Mouse (Mus musculus) right cerebral cortex, postnatal 4 days (tissue): ENCODE results near the gene Abca5.

Experiments
- DNase-seq: peaks from one replicate; pipeline ENCODE4 v3.0.0-alpha.2; 2022

Gene Abca5

GRCm38 (mm10) chr11:110297917-110298533, 39.5 kb downstream of the Abca5 start:
- DNase-seq = no peak

GRCm38 (mm10) chr11:110290586-110290985, 46.9 kb downstream of the Abca5 start:
- no peak for DNase-seq

DNA sequence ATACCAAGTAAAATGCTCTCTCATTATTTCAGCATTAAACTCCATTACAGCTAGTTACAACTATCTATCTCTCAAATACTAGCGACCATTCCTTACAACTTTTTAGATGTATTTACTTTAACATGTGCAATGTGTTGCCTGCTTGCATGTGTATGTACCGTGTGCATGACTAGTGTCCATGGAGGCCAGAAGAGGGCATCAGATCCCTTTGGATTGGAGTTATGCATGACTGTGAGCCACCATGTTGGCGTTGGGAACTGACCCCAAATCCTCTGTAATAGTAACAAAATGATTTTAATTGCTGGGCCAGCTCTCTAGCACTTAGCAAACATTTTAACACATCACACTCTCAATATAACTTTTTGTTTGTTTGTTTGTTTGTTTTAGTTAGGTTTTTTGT, 49.1 kb downstream of the Abca5 start:
- no peak for DNase-seq

DNA sequence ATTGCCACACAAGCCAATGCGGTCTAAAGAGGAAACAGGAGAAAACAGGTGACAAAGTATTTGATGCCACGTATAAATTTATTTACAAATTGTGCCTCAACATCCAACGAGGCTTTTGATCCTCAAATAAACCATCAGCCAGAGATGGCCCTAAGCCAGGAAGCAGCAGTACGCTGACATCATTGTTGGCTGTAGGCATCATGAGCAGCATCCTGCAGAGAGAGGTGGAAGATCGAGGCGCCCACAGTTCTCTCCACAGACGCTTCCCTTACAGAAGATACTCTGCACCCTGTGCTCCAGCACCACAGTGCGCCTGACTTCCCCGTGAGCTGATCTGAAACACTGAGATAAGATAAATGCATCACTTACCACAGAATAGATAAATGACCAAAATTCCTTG, 49.8 kb downstream of the Abca5 start:
- DNase-seq = no peak

DNA sequence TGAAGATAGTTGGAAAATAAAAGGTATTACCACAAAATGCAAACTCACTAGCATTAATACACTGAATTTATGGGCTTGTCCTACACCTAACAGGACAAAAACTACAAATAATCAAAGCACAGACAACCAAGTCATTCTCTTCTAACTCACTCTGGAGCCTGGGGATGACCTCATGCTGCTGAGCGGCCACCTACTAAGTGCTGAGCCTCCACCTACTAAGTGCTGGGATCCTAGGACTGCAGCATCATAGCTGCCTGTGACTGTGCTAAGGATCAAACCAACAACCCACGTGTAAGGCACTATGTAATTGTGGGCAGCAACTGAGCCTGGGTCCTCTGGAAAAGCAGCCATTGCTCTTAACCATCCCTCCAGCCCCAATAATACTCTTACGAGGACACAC, 51.2 kb downstream of the Abca5 start:
- no peak for DNase-seq

DNA sequence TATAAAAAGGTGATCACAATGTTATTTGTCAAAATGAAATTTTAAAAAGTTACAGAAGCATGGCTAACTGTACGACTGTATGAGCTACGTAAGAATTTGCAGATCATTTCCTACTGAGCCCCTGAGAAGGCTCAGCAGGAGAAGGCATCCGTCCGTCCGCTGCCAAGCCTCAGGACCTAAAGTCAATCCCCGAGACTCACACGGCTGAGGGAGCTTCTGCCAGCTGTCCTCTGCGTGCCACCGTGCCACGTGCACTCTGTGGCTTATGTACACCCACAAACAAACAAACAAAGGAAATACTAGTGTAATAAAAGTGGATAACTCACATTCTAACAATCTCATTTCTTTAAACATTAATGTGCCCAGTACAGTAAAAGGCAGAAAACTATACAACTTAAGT, 52.7 kb downstream of the Abca5 start:
- no peak for DNase-seq

- DNase-seq = no peak
Observed at GRCm38 (mm10) chr11:110284185-110284787, 53.2 kb downstream of the Abca5 start.

DNA sequence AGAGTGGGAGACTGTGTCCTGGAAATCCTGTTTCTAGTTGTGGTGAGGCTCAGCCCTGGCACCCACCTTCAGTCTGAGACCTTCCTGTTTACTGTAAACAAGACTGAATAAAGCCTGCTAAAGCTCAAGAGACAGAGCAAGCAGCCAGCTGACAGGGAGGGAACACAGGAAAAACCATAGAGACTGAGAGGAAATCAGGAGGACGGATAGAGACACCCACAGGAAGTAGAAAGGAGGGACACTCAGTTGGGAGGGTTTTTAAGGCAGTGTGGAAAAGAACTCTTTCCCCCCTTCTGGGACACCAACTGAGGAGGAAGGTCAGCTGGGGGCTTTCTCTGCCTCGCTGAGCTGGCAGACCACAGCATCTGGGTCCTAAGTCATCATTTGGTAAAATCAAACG, 62.7 kb downstream of the Abca5 start:
- DNase-seq = no peak

- peak; percentile 59 for DNase-seq
Observed at GRCm38 (mm10) chr11:110271745-110272144, 65.8 kb downstream of the Abca5 start.

DNA sequence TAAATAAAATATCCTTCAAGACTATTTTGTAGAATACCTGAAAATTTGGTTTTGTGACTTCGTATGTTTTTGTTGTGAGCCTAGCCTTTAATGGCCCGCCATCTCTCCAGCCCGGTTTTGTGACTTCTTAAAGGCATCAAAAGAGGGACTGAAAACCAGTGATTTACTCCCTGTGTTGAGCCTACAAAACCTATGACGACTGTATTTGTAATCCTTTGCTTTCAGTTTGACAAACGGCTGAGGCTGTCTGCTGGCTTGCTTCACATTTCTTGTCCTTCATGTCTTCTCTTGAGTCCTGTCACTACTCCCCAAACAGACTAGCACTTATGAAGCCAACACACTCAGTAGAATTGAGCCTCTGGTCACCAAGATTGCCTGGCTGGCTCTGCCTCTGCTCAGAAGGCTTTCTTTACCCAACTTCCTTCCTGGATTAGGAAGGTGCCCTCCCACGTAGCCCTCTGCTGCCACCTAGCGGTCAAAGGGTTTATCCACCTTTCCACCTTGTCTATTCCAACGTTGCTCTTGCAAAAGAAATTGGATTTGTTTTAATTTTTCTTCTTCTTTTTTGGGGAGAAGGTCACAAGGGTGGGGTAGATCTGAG, 69.2 kb downstream of the Abca5 start:
- peak; percentile 99 for DNase-seq

DNA sequence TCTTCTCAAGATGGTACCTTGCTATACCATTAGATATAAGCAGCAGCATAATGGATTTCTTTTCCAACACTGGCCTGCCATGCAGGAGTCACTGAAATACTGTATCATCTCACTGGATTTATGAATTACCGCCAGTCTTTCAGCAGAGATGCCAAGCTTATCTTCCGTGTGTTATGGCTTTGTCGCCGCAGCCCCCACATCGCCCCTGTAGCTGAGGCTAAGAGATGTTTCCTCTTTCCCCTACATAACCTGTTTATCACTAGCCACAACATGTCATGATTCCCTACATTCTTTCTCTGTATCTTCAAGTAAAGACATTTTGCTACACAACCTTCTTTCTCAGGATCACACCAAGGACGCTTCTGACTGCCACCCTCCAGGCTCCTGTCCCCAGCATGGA, 70.3 kb downstream of the Abca5 start:
- DNase-seq = no peak

GRCm38 (mm10) chr11:110266757-110267156, 70.8 kb downstream of the Abca5 start:
- peak; percentile 19 for DNase-seq

DNA sequence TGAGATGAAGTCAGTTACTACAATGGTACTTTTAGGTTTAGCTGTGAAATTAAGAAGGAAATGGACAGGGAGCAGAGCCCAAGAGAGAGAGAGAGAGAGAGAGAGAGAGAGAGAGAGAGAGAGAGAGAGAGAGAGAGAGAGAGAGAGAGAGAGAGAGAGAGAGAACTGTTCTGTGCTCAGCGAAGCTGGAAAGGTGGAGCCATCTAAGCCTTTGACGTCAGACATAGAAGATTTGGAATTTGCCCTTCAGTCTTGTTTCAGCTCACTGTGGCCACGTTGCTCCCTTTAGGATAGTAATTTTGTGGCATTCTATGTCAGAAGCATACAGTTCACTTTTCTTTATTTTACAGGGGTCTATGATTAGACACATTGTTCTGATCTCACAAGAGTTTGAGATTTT, 75.6 kb downstream of the Abca5 start:
- DNase-seq = no peak

DNA sequence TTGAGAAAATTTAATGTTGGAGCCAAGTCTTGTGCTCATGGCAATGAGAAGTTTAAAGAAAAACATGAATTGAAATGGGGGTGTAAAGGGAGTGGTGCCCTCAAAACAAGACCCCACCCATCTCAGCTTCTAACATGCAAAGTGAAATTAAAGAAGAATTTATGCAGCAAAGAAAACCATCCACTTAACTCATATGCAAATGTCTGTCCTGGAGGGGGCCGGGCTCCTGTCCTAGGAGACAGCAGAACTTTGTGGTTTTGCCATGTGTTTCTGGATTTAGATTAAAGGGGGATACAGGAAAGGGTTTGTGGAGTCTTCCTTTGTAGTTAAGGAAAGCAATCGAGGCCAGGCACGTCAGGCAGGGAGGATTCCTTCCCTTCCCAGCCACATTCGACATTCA, 79.6 kb downstream of the Abca5 start:
- no peak for DNase-seq

- DNase-seq = no peak
Observed at GRCm38 (mm10) chr11:110257061-110257460, 80.5 kb downstream of the Abca5 start.

DNA sequence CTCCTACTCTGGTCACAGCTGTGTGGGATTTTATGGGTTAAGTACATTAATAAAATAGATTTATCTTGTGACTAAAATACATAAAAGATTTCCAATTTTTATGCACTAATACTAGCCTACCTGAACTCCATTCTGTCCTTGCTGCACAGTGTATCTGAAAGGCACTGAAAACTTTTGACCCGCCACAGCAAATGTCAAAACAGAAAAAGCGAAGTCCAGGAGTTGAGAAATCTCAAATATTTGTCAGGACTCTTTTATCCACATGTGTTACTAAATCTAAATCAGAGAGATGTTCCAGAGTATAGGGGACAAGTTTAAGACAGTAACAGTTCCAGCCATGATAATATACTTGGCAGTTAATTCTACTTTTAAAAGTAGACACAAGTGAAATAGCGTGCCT, 85.3 kb downstream of the Abca5 start:
- no peak for DNase-seq

GRCm38 (mm10) chr11:110251534-110251933, 86.0 kb downstream of the Abca5 start, which contains the start of gene Abca6:
TSS of gene Abca6 (minus strand) at chr11:110251776.
- no peak for DNase-seq

DNA sequence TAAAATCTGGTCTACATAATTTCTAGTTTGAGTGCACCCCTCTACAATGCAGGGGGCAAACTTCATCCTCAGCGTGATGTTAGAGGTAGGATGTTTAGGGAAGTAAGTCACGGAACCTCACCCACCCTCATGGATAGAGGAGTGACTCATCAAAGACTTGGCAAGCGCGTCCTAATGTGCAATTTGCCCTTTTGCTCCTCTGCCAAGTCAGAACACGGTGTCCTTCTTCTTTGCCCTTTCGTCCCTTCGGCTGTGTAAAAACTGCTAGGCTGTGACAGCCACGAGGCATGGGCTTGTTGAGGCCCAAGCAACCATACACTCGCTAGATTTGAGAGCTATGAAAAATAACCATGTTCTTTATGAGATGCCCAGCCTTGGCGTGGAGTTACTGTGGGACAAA, 92.8 kb downstream of the Abca5 start:
- no peak for DNase-seq

DNA sequence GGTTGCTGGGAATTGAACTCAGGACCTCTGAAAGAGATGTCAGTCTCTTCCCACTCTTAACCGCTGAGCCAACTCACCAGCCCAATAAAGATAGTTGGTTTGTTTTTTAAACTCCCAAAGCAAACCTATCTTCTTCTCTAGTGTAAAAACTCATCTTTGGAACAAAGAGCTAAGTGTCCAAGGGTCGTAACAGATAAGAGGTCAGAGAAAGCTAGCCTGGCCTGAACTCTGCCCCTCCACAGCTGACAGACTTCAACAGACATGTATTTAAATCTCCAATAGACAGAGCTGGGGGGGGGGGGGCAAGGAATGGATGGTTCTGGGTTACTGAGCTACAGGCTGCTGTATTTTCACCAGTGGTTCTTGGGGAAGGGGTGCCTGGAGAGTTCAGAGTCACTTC, 100.0 kb downstream of the Abca5 start:
- no peak for DNase-seq

GRCm38 (mm10) chr11:110232975-110233374, 104.5 kb downstream of the Abca5 start:
- no peak for DNase-seq
